Mouse (Mus musculus) testis, adult 2 months (tissue): Measurements from ENCODE around the gene Btbd9. TPM values are rescaled to one million over a fixed set of nuclear protein-coding genes. Genes with fewer than 3 reads are reported as not detected.

Source experiments
- H3K27ac ChIP-seq: fragments of 200-500 bp; 2 replicates; pipeline ENCODE4 v1.5.1; 2012; ENCODE audit warnings: low read depth, low read length; ENCODE audit not compliant: control insufficient read depth, insufficient read depth
- H3K27me3 ChIP-seq: fragments of 200-500 bp; 2 replicates; pipeline ENCODE4 v1.6.1; 2012; ENCODE audit warnings: mild to moderate bottlenecking, low read length, moderate library complexity; ENCODE audit not compliant: control insufficient read depth, insufficient read depth
- H3K36me3 ChIP-seq: fragments of 200-500 bp; 2 replicates; pipeline ENCODE4 v1.6.1; 2012; ENCODE audit warnings: mild to moderate bottlenecking, low read length; ENCODE audit not compliant: control insufficient read depth, insufficient read depth
- H3K4me1 ChIP-seq: fragments of 200-500 bp; 2 replicates; pipeline ENCODE4 v1.6.1; 2012; ENCODE audit warnings: low read length; ENCODE audit not compliant: control insufficient read depth, insufficient read depth
- H3K4me3 ChIP-seq: fragments of 200-500 bp; 2 replicates; pipeline ENCODE4 v1.5.1; 2012; ENCODE audit warnings: low read depth, mild to moderate bottlenecking, low read length, moderate library complexity, mixed read lengths; ENCODE audit not compliant: control insufficient read depth
- CTCF ChIP-seq: fragments of 200-500 bp; IDR thresholded peaks from 2 replicates; pipeline ENCODE4 v1.5.1; 2012; ENCODE audit warnings: low read depth, mild to moderate bottlenecking, inconsistent platforms, low read length, moderate library complexity; ENCODE audit not compliant: control insufficient read depth, insufficient read depth, insufficient replicate concordance
- POLR2A ChIP-seq: fragments of 200-500 bp; IDR thresholded peaks from 2 replicates; pipeline ENCODE4 v1.6.1; 2012; ENCODE audit warnings: low read depth, mild to moderate bottlenecking, inconsistent platforms, low read length, moderate library complexity; ENCODE audit not compliant: control insufficient read depth
- polyA plus RNA-seq: library from polyadenylated mRNA; depleted of rRNA; stranded (reverse); fragments of >200 nt; gene quantifications from 2 replicates; pipeline ENCODE4 v1.2.3, GENCODE M21; 2012

Btbd9 gene
- polyA plus RNA-seq, 1 experiment = 87.1 TPM

DNA sequence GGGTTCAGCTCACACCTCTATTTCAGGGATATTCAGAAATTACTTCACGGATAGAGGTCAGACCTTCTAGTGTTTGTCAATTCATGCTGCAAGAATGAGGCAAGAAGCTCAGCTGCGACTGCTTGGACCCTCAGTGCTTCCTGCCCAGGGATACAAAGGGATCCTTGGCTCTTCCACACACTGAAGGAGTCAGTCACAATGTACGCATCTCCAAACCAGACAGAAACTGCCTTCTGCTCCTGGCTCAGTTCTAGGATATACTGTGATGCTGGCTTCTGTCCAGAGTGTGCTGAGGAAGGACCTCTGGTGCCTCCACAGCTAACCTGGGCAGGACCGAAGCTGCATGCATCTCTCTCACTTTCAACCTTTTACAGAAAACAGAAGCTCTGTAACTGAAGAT, 187.5 kb downstream of the Btbd9 start:
- TF ChIP-seq CTCF = no peak
- TF ChIP-seq POLR2A = no peak

DNA sequence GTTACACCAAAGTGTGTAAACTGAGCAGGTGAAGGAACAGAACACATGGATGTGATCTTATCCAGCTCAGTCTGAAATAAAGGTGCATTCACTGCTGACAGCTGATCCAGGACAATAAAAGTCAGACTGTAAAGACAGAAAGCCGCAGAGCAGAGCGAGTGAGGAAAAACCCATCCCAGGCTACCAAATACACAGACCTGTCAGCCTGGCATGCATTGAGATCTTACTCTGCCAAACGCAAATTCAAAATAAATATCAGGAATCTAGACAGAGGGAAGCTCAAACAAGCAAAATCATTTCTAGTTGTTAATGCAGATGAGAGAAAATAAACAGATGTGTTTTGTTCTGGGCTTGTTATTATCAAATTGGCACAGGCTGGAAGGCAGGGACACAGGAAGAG, 187.9 kb downstream of the Btbd9 start:
- Histone ChIP-seq H3K4me1 (no peaks in the 10 kb centered on the region), H3K27me3 (no peaks in the 10 kb centered on the region), H3K27ac (no peak overlapping the region), H3K36me3 (no peaks in the 10 kb centered on the region), H3K4me3 (no peak overlapping the region)
- TF ChIP-seq POLR2A (no peak), CTCF (no peak)

More for the DNA sequence above, 187.5 kb downstream of the Btbd9 start:
- Histone ChIP-seq H3K27ac (no peak overlapping the region), H3K4me1 (no peaks in the 10 kb centered on the region), H3K27me3 (no peaks in the 10 kb centered on the region), H3K4me3 (no peak overlapping the region), H3K36me3 (no peaks in the 10 kb centered on the region)

DNA sequence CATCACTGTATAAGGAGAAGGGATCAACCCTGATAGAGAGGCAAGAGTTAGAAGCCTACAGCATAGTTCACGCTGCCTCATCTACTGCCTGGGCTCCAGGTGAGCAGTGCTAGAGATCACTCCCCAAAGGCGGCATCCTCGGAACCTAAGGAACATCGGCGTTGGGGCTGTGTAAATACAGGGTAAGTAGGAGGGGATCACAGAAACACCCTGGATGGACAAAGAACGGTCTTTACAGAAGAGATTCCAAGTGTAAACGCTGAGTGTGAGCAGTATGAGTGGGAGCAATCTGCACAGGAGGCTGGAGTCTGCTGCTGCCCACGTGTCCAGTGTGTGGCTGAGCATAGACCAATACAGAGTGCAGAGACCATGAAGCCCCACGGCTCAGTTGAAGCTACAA, 190.0 kb downstream of the Btbd9 start:
- Histone ChIP-seq H3K27ac (no peak overlapping the region), H3K36me3 (no peaks in the 10 kb centered on the region)

DNA sequence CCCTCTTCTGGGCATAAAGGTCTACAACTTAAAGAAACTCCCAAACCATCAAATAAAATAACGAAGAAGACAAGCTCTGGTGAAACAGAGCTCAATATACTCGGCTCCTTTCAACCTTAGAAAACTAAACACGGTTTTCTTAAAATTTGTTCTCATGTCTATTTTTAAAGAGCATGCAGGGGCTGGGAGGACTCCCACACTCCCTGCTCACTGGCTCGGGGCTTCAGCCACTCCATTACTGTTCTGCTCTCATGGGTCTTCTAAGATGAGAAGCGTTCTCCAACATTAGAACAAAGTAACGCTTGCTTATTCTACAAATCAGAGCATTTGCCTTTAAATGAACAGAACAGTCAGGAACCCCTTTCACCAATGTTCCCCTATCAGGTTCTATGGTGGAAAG, 192.6 kb downstream of the Btbd9 start:
- Histone ChIP-seq H3K27me3 (no peaks in the 10 kb centered on the region), H3K4me1 (no peaks in the 10 kb centered on the region), H3K36me3 (no peaks in the 10 kb centered on the region), H3K4me3 (no peak overlapping the region), H3K27ac (no peak overlapping the region)
- TF ChIP-seq POLR2A (no peak), CTCF (no peak)

More for the DNA sequence above, 190.0 kb downstream of the Btbd9 start:
- no peaks in the 10 kb centered on the region for H3K4me1 ChIP-seq
- TF ChIP-seq CTCF (no peak), POLR2A (no peak)
- no peaks in the 10 kb centered on the region for H3K27me3 ChIP-seq
- no peak overlapping the region for H3K4me3 ChIP-seq

DNA sequence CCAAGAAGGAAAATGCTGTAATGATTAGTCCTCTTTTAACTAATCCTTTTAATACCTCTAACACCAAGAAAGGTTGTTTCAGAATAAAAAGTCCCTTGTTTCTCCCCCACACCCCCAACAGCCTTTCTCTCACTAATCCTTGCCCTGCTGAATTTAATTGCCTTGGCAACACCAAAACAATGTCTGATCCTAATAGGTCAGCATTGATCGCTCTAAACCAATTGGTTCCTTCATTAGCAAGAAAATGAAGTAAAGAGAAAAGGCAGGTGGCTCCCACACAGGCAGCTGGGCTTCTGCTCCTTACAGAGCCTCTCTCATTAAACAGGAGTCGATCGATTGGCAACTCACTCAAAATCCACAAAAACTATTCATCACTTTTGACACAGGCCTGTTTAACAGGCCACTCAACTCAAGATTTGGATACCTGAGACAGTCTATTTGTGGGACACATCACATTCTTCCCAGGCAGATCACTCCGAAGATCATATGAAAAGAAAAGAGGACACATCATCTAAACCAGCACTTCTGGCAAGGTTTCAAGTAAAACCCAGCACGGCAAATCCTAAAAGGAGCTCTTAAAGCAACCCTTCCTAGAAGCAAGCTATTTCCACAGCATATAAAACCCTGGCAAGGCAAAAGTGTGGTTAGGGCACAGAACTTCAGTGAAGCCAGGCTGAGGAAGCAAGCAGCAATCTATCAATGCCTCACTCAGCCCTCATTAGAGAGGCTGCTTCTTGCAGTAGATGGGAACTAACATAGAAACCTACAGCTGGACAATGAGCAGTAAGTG, 197.9 kb downstream of the Btbd9 start:
- TF ChIP-seq POLR2A (no peak), CTCF (no peak)
- Histone ChIP-seq H3K27ac (no peak overlapping the region), H3K27me3 (no peaks in the 10 kb centered on the region)

DNA sequence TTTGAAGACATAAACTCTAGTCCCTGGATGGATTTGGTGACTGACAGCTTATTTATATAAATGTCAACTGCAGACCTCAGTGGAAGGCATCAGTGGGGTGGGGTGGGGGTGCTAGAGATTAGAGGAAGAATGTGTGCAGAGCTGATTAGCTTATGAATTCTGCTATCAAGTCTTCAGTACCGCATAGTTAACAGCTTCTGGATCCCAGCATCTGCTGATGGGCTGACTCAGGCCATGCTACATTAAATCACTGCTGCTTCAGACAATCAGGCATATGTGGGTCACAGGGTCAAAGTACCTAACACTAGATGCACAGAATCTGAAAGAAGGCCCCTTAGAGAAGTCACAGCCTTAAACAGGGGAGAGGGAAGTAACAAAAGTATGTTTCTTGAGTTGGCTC, 198.5 kb downstream of the Btbd9 start:
- no peak overlapping the region for H3K27ac ChIP-seq
- H3K27me3 ChIP-seq = no peaks in the 10 kb centered on the region
- H3K4me3 ChIP-seq = no peak overlapping the region
- H3K36me3 ChIP-seq = no peaks in the 10 kb centered on the region
- H3K4me1 ChIP-seq = no peaks in the 10 kb centered on the region
- TF ChIP-seq CTCF = no peak
- no peak for TF ChIP-seq POLR2A

More for the DNA sequence above, 197.9 kb downstream of the Btbd9 start:
- Histone ChIP-seq H3K36me3 (no peaks in the 10 kb centered on the region), H3K4me1 (no peaks in the 10 kb centered on the region), H3K4me3 (no peak overlapping the region)

DNA sequence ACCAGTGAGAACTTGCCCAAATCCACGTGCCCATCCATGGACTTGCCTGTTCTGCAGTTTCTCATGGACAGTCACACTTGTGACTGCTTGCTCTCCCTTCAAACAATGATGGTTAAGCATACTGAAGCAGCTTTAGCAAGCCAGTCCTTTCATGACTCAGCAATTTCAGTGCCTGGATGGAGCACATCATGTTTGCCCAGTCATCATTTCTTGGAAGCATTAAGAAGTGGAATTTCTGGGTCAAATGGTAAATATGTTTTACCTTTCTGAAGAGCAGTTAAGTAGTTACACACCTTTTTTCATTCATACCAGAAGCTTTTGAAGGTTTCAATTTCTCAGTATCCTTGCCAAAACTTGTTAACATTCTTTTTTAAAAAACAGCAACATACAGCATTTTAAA, 201.2 kb downstream of the Btbd9 start:
- Histone ChIP-seq H3K4me3 (no peak overlapping the region), H3K36me3 (no peaks in the 10 kb centered on the region), H3K27me3 (no peaks in the 10 kb centered on the region), H3K27ac (no peak overlapping the region), H3K4me1 (no peaks in the 10 kb centered on the region)
- TF ChIP-seq POLR2A = no peak
- TF ChIP-seq CTCF = no peak
